Mouse (Mus musculus) large intestine, adult 2 months (tissue): Measurements from ENCODE around the gene Vav1. TPM values are rescaled to one million over a fixed set of nuclear protein-coding genes. Genes with fewer than 3 reads are reported as not detected.

Experiments
- DNase-seq: peaks from one replicate; pipeline ENCODE4 v3.0.0-alpha.2; 2012; ENCODE audit warnings: low read depth, low spot score
- WGBS: fragments of 180-500 bp; shearing (Covaris S2); methylation state at CpG from one replicate; pipeline ENCODE4 v1.1.7; 2018; 5-methylcytosine and 5-hydroxymethylcytosine counted together
- polyA plus RNA-seq: library from polyadenylated mRNA; depleted of rRNA; stranded (reverse); fragments of >200 nt; gene quantifications from 2 replicates; pipeline ENCODE4 v1.2.3, GENCODE M21; 2012

Gene Vav1
- polyA plus RNA-seq, 1 experiment: 8.8 TPM

- no peak for DNase-seq
- 6% methylated on average over 33 of the region's 33 CpGs for WGBS
These were observed 28.3 kb upstream of the Vav1 start for GRCm38 (mm10) chr17:57250461-57251160.

- WGBS: 94% methylated on average over 3 of the region's 3 CpGs
- no peak for DNase-seq
These were observed 27.5 kb upstream of the Vav1 start for GRCm38 (mm10) chr17:57251431-57251830.

GRCm38 (mm10) chr17:57253306-57253705, 25.6 kb upstream of the Vav1 start:
- 55% methylated on average over 6 of the region's 6 CpGs for WGBS
- no peak for DNase-seq

- DNase-seq: no peak
- WGBS: 82% methylated on average over 14 of the region's 14 CpGs
These were observed 23.5 kb upstream of the Vav1 start for GRCm38 (mm10) chr17:57255354-57255753.

GRCm38 (mm10) chr17:57256921-57257485, 21.9 kb upstream of the Vav1 start:
- DNase-seq: no peak

GRCm38 (mm10) chr17:57258191-57258590, 20.7 kb upstream of the Vav1 start:
- WGBS: 97% methylated on average over 3 of the region's 3 CpGs
- no peak for DNase-seq

More at GRCm38 (mm10) chr17:57256921-57257485, 21.9 kb upstream of the Vav1 start:
- WGBS: 95% methylated on average over 22 of the region's 22 CpGs

- no peak for DNase-seq
- WGBS: 74% methylated on average over 8 of the region's 8 CpGs
These were observed 19.2 kb upstream of the Vav1 start for GRCm38 (mm10) chr17:57259742-57260141.

- DNase-seq: no peak
- WGBS: 83% methylated on average over 9 of the region's 9 CpGs
These were observed 18.5 kb upstream of the Vav1 start for GRCm38 (mm10) chr17:57260351-57260750.

GRCm38 (mm10) chr17:57261286-57261685, 17.6 kb upstream of the Vav1 start:
- 94% methylated on average over 4 of the region's 4 CpGs for WGBS
- no peak for DNase-seq

- 53% methylated on average over 1 of the region's 1 CpGs for WGBS
- DNase-seq: no peak
These were observed 17.1 kb upstream of the Vav1 start for GRCm38 (mm10) chr17:57261796-57262195.

- DNase-seq: no peak
- 88% methylated on average over 17 of the region's 17 CpGs for WGBS
These were observed 15.9 kb upstream of the Vav1 start for GRCm38 (mm10) chr17:57262901-57263550.

GRCm38 (mm10) chr17:57264164-57264563, 14.7 kb upstream of the Vav1 start:
- no peak for DNase-seq
- WGBS: 53% methylated on average over 2 of the region's 2 CpGs

- WGBS: 28% methylated on average over 22 of the region's 22 CpGs
- DNase-seq: peak; percentile 87
These were observed 13.6 kb upstream of the Vav1 start for GRCm38 (mm10) chr17:57264972-57265945.

GRCm38 (mm10) chr17:57267556-57268126, 11.3 kb upstream of the Vav1 start:
- WGBS: 70% methylated on average over 6 of the region's 6 CpGs
- DNase-seq: no peak

- no peak for DNase-seq
- WGBS: 69% methylated on average over 9 of the region's 9 CpGs
These were observed 7.6 kb upstream of the Vav1 start for GRCm38 (mm10) chr17:57271301-57271700.

- DNase-seq: no peak
- 29% methylated on average over 7 of the region's 7 CpGs for WGBS
These were observed 5.1 kb upstream of the Vav1 start for GRCm38 (mm10) chr17:57273846-57274245.

- 3% methylated on average over 15 of the region's 15 CpGs for WGBS
- no peak for DNase-seq
These were observed 4.2 kb upstream of the Vav1 start for GRCm38 (mm10) chr17:57274686-57275085.

- under 1% methylated on average over 53 of the region's 53 CpGs for WGBS
- peak; percentile 83 for DNase-seq
These were observed 3.5 kb upstream of the Vav1 start for GRCm38 (mm10) chr17:57275111-57275996.

- under 1% methylated on average over 13 of the region's 13 CpGs for WGBS
- DNase-seq: no peak
These were observed 2.9 kb upstream of the Vav1 start for GRCm38 (mm10) chr17:57275997-57276351.
